Mouse (Mus musculus): ENCODE data around the gene Gpr63. TPM values are rescaled to one million over a fixed set of nuclear protein-coding genes. Genes with fewer than 3 reads are reported as not detected.
"Not testable (repeated sequence)": the region's sequence is repeated elsewhere in the genome, so short reads cannot be mapped to it uniquely, and the experiment has no call there.

Gene Gpr63
- polyA plus RNA-seq, 1 experiment = 5.6 TPM

GRCm38 (mm10) chr4:25035806-25036205 is 69.6 kb downstream of the Gpr63 start:
- Histone ChIP-seq H3K4me1 (ENCODE audit: control insufficient read depth, insufficient read depth, low read length) (no peaks in the 10 kb centered on the region), H3K4me3 (ENCODE audit: insufficient read depth, low read length) (no peak overlapping the region), H3K27ac (ENCODE audit: insufficient read depth, low read length) (no peak overlapping the region)
- no peak for TF ChIP-seq POLR2A (IDR thresholded peaks at IDR 0.05; ENCODE audit: extremely low read depth, insufficient read depth, low read length)
- no peak for TF ChIP-seq CTCF (IDR thresholded peaks at IDR 0.05; ENCODE audit: extremely low read depth, insufficient read depth, low read length)

- H3K4me1 ChIP-seq (ENCODE audit: control insufficient read depth, insufficient read depth, low read length) = no peaks in the 10 kb centered on the region
- no peak overlapping the region for H3K27ac ChIP-seq (ENCODE audit: insufficient read depth, low read length)
- H3K4me3 ChIP-seq (ENCODE audit: insufficient read depth, low read length) = no peak overlapping the region
- TF ChIP-seq POLR2A (IDR thresholded peaks at IDR 0.05; ENCODE audit: extremely low read depth, insufficient read depth, low read length) (no peak), CTCF (IDR thresholded peaks at IDR 0.05; ENCODE audit: extremely low read depth, insufficient read depth, low read length) (no peak)
These were observed 71.1 kb downstream of the Gpr63 start for GRCm38 (mm10) chr4:25037260-25037659.

- not testable (repeated sequence) for H3K4me1 ChIP-seq (ENCODE audit: control insufficient read depth, insufficient read depth, low read length); H3K27ac ChIP-seq (ENCODE audit: insufficient read depth, low read length); H3K4me3 ChIP-seq (ENCODE audit: insufficient read depth, low read length)
These were observed 89.3 kb downstream of the Gpr63 start for GRCm38 (mm10) chr4:25055541-25055940.

Other genes starting within 250 kb of the Gpr63 start
- gene Klhl32, start 115.3 kb upstream of the Gpr63 start, polyA plus RNA-seq (2012; rRNA removed) = 6.9 and 8.0 TPM in 2 replicates
- gene Ndufaf4, start 68.3 kb upstream of the Gpr63 start, polyA plus RNA-seq (2012; rRNA removed) = 19.4 and 19.9 TPM in 2 replicates